Mouse (Mus musculus) adrenal gland, adult (tissue): Measurements from ENCODE around the gene Sgsm2.

Experiments
- DNase-seq, 2 experiments: peaks; one replicate each; pipeline ENCODE4 v3.0.0; 2022 to 2023; ENCODE audit warnings: low spot score in 1 of 2; ENCODE audit not compliant: inconsistent age in 2 of 2

The Sgsm2 gene

DNA sequence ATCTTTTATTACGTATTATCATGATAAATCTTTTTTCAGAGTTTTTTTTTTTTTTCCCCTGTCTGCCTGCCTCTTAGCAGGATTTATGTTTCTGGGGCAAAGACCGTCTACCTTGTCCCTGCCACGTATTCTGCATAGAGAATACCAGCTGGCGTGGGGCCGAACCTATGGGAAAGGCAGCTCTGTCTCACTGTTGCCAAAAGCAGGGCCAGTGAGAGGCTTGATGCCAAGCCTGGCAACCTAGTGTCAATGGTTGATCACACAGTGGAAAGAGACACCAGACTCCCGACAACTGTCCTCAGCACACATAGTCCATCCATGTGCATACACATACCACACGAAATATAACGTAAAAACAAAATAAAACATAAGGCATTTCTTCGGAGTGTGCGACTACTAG lies 13.8 kb downstream of the Sgsm2 start:
- DNase-seq, result peak in 1 of 2 experiments; percentile 51

DNA sequence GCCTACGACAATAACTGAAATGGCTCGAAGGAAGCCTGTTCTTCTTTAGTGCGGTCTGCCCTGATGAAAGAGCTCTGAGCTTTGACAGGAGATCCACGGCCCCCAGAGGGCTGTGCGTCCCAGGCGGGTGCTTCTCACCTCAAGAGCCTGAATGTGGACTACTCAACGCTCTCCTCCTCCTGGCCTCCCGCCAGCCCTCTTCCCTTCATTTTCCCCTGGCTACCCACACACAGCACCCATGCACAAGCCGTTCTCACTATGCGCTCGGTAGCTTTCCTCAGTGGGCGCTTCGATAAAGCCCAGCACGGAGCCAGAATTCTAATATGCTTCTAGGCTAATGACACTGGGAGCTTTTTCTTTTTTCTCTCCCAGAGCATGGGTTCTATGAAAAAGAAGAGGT lies 14.9 kb downstream of the Sgsm2 start:
- DNase-seq, result no peak

DNA sequence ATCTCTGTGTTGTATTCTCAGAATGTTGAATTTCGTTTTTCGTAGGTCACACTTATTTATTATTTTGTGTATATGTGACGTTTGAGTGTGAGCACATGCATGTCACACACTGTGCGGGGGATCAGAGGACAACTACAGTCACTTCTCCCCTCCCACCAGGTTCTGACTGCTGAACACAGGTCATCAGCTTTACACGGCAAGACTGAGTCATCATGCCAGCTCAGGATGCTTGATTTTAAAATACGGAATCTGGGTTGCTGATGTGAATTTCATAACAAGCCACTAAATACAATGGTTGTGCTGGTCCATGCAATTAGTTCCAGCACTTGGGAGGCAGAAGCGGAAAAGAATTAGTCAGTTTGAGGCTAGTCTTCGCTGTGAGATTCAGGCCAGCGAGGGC lies 15.9 kb downstream of the Sgsm2 start:
- DNase-seq, result peak in 1 of 2 experiments; percentile 39

DNA sequence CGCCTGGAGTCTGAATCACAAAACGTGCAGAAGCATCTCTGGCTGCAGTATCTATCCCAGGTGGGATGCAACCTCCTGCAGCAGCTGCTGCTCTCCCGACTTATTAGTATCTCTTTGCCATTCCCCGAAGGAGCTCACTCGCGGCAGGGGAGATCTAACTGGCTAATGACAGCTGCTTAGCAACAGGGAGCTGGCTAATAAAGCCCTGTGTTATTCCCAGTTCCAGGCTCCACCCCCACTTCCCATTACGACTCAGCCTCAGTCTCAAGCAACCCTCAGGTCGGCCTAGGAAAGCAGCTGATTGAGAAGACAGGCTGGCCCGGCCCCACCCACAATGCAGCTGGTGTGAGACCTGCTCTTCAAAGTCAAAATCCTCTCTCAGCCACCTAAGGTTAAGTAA lies 20.1 kb downstream of the Sgsm2 start:
- DNase-seq, result peak in 1 of 2 experiments; percentile 62

DNA sequence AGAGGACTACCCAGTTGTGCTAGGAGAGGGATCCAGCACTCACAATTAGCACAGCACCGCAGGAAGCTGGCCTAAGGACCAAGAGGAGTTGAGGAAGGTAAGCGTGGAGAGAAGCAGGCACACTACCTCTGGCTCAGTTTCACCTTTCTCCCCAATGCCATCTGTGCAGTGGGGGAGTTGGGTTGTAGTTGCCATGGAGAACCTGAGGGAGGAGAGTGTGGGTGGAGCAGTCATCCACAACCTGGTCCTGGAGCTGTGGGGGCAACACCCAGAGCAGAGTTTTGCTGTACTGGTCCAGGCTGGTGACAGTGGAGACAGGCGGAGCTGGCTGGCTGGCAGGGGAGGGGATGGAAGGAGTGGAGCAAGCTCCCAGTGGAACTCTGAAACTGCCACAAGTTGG lies 22.2 kb downstream of the Sgsm2 start:
- DNase-seq, result no peak

DNA sequence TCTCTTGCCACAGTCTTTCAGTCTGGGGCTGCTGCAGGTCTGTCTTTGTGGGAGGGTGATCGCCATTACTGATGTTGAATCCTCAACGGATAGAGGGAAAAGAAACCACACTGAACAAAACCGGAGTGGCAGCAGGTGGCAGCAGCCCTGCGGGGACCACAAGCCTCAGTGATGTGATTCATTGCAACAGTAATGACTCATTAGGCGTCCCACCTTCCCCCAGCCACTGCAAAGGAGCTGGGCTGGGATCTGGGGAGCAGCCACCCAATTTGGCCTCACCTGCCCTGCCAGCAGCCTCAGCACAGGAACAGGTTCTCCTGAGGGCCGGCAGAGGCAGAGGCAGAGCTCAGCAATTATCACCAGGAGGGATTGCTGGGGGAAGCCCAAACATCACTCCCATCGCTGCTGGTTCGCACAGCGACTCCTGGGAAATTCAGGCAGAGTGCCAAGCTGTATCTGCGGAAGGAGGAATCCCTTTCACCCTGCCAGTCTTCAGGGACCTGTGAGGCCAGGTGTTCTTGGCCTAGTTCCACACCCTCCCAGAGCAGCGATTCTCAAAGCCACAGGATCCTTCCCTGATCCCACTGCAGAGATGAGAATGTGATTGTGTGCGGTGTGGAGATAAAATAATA lies 25.8 kb downstream of the Sgsm2 start:
- DNase-seq, result peak; percentile 60 to 75

DNA sequence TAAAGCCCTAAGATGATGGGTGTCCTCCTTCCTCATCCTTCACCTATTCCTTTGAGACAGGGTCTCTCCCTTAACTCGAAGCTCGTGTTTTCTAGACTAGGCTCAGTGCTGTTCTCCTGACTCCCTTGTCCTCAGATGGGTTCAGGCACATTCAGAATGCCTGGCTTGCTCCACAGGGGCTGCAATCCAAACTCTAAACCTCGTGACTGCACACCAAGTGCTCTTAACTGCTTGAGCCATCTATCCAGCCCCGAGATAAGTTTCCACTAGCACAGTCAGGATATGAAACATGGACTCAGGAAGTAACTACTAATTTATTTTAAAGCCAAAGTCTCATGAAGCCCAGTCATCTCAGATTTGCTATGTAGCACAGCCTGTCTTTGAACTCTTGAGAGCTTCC lies 26.3 kb downstream of the Sgsm2 start:
- peak in 1 of 2 experiments; percentile 34 for DNase-seq

- peak in 1 of 2 experiments; percentile 23 for DNase-seq
Measured at GRCm38 (mm10) chr11:74869603-74870002, 27.3 kb downstream of the Sgsm2 start.

- peak in 1 of 2 experiments; percentile 67 for DNase-seq
Measured at GRCm38 (mm10) chr11:74868046-74868760, 28.7 kb downstream of the Sgsm2 start.

GRCm38 (mm10) chr11:74867181-74867580 lies 29.7 kb downstream of the Sgsm2 start:
- DNase-seq, result peak; percentile 67 to 87

DNA sequence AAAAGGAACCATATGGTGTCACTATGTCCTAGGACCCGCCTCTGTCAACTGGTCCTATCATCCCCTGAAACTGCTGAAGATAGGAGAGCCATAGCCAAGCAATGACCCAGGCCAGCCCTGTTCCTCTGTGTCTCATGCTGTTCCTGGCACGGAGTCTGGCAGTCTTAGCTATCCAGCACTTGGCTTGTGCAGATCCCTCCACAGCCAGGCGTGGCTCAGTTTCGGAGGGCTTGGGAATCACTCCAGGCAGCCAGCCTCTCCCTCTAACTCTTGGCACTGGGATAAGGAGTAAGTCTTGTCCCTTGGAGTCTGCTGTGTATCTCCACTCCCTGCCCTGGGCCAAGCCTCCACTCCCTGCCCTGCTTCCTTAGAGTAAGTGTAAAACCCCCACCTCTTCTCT lies 30.2 kb downstream of the Sgsm2 start:
- DNase-seq, result peak in 1 of 2 experiments; percentile 70

GRCm38 (mm10) chr11:74865252-74865651 lies 31.6 kb downstream of the Sgsm2 start:
- DNase-seq, result no peak

- no peak for DNase-seq
Measured at GRCm38 (mm10) chr11:74864421-74864820, 32.4 kb downstream of the Sgsm2 start.

- no peak for DNase-seq
Measured at GRCm38 (mm10) chr11:74863471-74863870, 33.4 kb downstream of the Sgsm2 start.

GRCm38 (mm10) chr11:74862129-74862528 lies 34.7 kb downstream of the Sgsm2 start:
- DNase-seq, result peak; percentile 47 to 69

- DNase-seq, result no peak
Measured at GRCm38 (mm10) chr11:74857756-74858155, 39.1 kb downstream of the Sgsm2 start.

GRCm38 (mm10) chr11:74850998-74851661 lies 45.7 kb downstream of the Sgsm2 start:
- no peak for DNase-seq

- DNase-seq, result peak; percentile 77 to 92
Measured at GRCm38 (mm10) chr11:74847919-74848521, 48.8 kb downstream of the Sgsm2 start.

DNA sequence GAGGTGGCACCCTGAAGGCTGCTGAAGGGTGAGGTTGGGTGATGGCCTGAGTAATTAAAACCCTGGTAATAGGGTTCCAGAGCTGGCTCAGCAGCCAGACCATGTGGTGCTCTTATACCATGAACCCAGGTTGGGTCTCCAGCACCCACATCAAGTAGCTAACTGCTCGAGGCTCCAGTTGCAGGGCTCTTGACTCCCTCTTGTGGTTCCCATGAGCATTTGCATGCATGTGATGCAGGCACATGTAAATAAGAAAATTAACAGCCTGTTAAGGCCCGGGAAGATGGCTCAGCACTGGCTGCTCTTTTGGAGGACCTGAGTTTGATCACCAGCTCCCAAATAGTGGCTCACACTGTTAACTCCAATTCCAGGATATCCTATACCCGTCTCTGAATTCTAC lies 51.1 kb downstream of the Sgsm2 start:
- no peak for DNase-seq

GRCm38 (mm10) chr11:74843761-74844160 lies 53.1 kb downstream of the Sgsm2 start:
- DNase-seq, result no peak

GRCm38 (mm10) chr11:74843435-74843714 lies 53.5 kb downstream of the Sgsm2 start:
- no peak for DNase-seq
